Mouse (Mus musculus) yolk sac, embryonic 10.5 days (tissue): ENCODE data around the gene Homez.

Experiments used
- DNase-seq: peaks from one replicate; pipeline ENCODE4 v3.0.0-alpha.2; 2017; ENCODE audit warnings: low spot score

Gene Homez

DNA sequence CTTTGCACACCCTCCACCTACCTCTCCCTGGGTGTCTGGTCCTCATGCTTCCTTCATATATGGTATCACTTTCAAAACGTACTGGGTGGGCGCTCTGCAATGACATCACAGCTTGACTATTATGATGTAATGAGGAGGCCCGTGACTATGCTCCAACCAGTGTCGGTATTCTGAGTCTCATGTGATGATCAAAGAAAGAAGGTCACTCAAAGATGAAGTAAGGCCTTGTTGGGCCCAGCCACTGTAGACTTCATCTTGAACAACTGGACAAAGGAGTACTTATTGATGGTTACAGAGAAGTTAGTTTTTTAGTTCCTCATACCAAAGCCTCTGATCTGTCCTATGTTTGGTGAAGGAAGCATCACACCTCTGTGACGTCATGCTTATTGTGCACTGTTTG, at the start of gene Homez:
TSS of gene Homez (minus strand) at position 101 of the 400 bp plus-strand sequence.
- DNase-seq = no peak

DNA sequence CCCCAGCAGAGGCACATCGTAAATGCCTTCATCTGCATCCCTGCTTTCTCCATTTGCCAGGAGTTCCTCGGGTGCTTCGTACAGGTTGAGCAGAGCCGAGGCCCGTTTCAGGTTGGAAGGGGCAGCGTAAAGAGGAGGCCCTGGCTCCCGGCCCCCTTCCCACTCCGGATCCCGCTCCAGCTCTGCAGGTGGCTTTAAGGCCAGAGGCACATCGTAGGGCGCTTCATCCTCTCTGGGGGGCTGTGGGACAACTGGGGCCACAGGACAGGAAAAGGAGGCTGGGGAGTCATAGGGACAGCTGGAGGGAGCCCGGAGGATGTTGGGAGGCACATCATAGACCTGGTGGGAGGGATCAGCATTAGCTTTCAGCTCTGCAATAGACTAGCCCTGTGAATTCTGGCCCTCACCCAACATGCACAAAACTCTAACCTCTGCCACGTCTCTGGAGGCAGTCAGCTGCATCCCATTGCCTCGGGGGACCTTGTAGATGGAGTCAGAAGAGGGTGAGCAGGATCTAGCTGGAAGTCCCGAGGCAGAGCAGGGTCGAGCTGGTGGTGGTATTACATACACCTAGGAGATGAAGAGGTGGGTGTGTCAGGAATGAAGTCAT, 49.4 kb upstream of the Homez start:
- no peak for DNase-seq

DNA sequence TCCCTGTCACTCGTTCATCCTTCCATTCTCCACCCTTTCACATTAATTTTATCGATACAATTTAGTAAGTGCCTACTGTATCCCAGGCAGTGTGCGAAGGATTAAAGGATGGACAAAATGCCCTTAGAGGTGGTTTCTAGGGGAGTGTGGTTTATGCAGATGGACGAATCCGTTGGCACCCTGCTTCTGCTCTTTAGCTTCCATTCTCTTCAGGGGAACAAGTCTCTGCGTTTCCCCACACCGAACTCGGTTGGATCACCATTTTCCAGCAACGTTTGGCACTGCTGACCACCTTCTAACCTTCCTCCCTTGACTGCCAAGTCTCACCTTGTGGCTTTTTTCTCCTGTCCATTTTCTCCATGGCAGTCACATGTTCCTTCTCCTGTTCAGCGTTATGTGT, 42.6 kb upstream of the Homez start:
- DNase-seq = no peak

GRCm38 (mm10) chr14:54912886-54913285, 42.1 kb upstream of the Homez start, which contains the start of gene Slc22a17:
Gene Slc22a17, minus strand, starts transcription at chr14:54913132.
- DNase-seq = peak; percentile 79

GRCm38 (mm10) chr14:54912109-54912850, 41.5 kb upstream of the Homez start:
- DNase-seq = no peak

GRCm38 (mm10) chr14:54908682-54909081, 37.9 kb upstream of the Homez start:
- no peak for DNase-seq

- DNase-seq = no peak
These were observed 32.9 kb upstream of the Homez start for GRCm38 (mm10) chr14:54903641-54904040.

DNA sequence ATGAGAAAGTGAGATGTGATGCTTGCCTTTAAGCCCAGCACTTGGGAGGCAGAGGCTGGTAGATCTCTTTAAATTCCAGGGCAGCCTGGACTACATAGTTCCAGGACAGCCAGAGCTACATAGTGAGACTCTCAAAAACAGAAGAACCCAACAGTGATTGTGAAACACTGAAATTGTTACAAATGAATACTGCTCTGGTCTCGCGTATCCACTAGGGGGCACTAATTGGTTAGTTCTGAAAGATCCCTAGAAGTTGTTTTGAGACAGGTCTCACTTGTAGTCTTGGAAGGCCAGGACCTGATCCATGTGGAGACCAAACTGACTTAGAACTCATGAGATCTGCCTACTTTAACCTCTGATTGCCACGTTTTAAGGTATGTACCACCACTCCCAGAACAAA, 29.6 kb upstream of the Homez start:
- DNase-seq = peak; percentile 66

DNA sequence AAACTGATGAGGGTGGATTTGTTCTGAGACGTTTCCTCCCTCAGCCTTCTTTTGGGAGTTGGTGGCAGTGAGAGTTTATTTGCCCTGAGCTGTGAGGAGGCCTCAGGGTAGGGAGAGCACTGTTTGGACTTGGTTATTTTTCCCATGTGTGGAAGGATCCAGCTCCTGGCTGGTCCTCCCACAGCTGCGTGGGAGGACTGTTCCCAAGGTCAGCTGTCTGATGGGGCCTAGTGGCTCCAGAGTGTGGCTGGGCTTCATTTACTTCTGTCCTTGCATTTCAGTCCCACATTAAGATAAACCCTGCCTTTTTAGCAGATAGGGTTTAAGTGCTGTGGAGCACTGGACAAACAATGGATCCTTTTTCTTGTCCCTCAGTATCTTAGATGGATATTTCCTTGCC, 26.7 kb upstream of the Homez start:
- no peak for DNase-seq

DNA sequence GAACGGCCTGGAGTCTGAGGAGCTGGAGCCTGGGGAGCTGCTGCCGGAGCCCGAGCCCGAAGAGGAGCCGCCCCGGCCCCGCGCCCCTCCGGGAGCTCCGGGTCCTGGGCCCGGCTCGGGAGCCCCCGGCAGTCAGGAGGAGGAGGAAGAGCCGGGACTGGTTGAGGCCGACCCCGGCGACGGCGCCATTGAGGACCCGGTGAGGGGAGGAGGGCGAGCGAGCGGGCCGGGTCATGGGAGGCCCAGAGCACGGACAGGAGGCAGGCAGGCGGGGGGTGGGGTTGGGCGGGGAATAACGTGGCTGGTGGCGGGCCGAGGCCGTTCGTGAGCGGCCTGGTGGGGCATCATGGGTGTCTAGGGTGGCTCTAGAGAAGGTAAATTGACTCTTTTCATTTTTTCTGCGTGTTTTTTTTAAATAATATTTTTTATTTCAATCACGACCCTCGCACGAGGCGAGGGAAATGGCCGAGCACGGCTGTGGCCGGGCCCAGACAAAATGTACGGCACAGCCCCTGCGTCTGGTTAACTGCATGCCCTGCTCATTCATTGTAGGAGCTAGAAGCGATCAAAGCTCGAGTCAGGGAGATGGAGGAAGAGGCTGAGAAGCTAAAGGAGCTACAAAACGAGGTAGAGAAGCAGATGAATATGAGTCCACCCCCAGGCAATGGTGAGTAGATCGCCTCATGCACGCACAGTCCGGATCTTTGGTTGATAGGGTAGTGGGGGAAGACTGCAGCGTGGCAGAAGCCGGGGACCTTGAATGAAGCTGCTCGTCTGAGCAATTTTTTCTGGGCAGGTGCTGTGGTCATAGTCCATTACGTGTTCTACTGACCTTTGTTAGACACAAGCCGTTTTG, 23.8 kb upstream of the Homez start:
- peak; percentile 72 for DNase-seq

GRCm38 (mm10) chr14:54893651-54894181, 23.0 kb upstream of the Homez start:
- peak; percentile 99 for DNase-seq

DNA sequence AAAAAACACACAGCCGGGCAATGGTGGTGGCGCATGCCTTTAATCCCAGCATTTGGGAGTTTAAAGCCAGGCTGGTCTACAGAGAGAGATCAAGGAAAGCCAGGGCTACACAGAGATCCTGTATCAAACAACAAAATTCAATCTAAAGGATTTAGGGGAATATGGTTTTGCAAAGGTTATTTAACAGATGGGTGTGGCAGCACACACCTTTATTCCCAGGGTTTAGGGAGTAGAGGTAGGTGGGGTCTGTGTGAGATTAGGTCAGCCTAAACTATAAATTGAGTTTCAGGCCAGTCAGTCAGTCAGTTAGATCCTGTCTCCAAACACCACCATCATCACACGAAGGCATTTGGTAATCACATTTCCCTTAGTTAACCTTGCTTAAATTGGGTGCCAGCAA, 21.4 kb upstream of the Homez start, which contains the start of gene Pabpn1:
TSS of gene Pabpn1 (plus strand) at position 301 of the 400 bp plus-strand sequence.
- DNase-seq = no peak

- DNase-seq = no peak
These were observed 14.5 kb upstream of the Homez start for GRCm38 (mm10) chr14:54885309-54885708.

DNA sequence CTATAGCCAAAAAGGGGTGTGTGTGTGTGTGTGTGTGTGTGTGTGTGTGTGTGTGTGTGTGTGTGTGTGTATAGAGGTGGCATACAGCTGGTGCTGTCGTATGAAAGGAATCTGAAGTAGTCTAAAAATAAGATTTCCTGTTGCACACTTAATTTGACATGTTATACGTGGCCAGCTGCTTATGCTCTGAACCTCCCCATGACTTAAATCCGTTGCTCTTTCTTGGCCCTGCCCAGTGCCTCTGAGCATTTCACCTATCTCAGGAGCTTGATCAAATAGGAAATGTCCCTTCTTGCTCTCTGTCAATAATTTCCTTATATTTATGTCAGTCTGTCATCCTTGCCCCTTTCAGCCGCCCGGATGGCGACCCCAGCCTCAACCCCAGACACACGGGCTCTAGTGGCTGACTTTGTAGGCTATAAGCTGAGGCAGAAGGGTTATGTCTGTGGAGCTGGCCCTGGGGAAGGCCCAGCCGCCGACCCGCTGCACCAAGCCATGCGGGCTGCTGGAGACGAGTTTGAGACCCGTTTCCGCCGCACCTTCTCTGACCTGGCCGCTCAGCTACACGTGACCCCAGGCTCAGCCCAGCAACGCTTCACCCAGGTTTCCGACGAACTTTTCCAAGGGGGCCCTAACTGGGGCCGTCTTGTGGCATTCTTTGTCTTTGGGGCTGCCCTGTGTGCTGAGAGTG, 13.4 kb upstream of the Homez start:
- DNase-seq = peak; percentile 33

GRCm38 (mm10) chr14:54883154-54884021, 12.6 kb upstream of the Homez start, which contains the start of the genes Bcl2l2 and Gm20521:
Gene Bcl2l2, plus strand, starts transcription at chr14:54883377.
Gene Gm20521, plus strand, starts transcription at chr14:54883441.
- DNase-seq = peak; percentile 96

- peak; percentile 79 for DNase-seq
These were observed 6.4 kb upstream of the Homez start, which contains the start of gene Ppp1r3e for GRCm38 (mm10) chr14:54877048-54877715. Gene Ppp1r3e, minus strand, starts transcription at chr14:54877550.

DNA sequence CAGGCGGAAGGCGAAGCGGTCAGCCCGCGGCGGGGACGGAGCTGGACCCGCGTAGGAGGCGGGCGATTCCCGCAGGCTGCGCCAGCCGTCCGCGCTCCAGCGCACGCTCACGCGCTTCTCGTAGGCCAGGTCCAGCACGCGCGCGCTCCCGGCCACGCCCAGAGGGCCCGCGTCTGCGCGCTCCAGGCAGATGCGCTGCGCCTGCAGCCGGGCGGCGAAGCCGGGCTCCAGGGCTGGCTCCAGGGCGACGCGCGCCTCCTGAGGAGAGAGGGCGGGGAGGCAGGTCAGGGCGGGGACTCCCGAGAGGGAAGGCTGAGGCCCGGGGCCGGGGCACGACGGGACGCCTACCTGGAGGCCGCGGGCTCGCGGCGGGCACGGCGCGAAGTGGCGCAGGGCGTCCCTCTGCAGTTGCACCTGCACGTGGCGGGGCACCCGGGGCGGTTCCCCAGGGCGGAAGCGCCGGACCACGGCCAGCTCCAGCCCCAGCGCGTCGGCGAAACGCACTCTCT, 5.8 kb upstream of the Homez start:
- DNase-seq = peak; percentile 90

- peak; percentile 25 for DNase-seq
These were observed 5.2 kb upstream of the Homez start for GRCm38 (mm10) chr14:54875844-54876538.

GRCm38 (mm10) chr14:54874165-54874564, 3.4 kb upstream of the Homez start:
- DNase-seq = no peak
